Mouse (Mus musculus): ENCODE data around the gene 3110082I17Rik. TPM values are rescaled to one million over a fixed set of nuclear protein-coding genes. Genes with fewer than 3 reads are reported as not detected.

The 3110082I17Rik gene
- polyA plus RNA-seq, 1 experiment from 2014 or later, result 34.1 TPM

DNA sequence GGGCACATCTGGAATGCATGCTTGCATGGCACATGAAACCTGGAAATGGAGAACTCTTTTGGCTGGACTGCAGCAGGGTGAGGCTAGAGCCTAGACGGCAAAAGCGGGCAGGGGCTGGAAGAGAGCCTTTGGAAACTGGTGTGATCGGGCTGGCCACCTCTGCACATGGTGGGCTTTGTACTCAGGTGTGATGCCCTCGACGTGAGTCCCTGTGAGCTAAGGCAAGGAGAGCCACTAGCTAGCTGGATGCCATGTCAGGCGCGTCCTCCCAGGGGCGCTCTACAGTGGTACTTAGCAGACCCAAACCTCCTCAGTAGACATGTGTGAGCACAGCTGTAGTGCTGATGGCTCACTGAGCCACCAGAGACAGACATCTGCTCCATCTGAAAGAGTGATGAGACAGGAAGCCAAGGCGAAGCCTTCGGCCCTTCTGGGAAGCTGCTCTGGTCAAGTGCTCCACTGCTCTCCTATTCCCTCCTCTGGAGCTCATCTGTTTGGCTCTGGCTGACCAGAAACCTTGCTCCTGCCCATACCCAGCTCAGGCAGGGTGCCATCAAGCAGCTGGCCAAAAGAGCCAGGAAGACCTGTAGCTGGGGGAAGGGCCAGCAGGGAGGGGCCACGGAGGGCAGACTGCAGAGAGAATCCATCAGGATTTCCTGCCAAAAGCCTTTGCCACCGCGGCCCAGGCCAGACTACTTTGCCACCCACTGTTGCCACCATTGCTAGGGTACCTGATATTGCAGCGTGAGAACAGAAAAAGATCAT lies 53.0 kb downstream of the 3110082I17Rik start:
- 88% methylated on average over 14 of the region's 14 CpGs for WGBS
- DNase-seq (ENCODE audit: low spot score, missing footprints), result no peak
- ATAC-seq (ENCODE audit: low FRiP score), result no peak
- no peaks in the 10 kb centered on the region for H3K9me3 ChIP-seq (ENCODE audit: control insufficient read depth, low read length)
- H3K27ac ChIP-seq (ENCODE audit: low read depth, low read length), result no peak overlapping the region
- H3K9ac ChIP-seq (ENCODE audit: low read length), result no peak overlapping the region
- H3K27me3 ChIP-seq (ENCODE audit: control insufficient read depth, insufficient read depth, low read length), result no peaks in the 10 kb centered on the region
- H3K4me1 ChIP-seq (ENCODE audit: control insufficient read depth, insufficient read depth, low read length), result no peaks in the 10 kb centered on the region
- no peak overlapping the region for H3K4me2 ChIP-seq
- H3K4me3 ChIP-seq (ENCODE audit: low read depth, low read length), result no peak overlapping the region
- H3K36me3 ChIP-seq (ENCODE audit: control insufficient read depth, insufficient read depth, low read length), result no peaks in the 10 kb centered on the region

DNA sequence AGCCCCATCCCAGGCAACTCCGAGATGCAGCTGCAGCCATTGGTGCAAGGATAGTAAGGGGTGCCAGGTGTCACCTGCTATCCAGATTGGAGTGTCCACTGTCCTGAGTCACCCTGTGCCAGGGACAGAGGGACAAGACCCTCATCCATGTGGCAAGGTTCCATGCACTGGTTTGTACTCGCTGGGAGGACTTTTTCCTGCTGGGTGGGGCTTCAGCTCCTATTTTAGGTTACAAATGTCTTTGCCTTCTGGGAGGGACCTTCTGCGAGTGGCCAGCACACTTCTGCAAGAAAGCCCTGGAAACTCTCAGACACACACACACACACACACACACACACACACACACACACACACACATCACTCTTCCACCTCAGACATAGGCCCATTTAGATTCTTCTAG lies 54.4 kb downstream of the 3110082I17Rik start:
- H3K4me1 ChIP-seq (ENCODE audit: control insufficient read depth, insufficient read depth, low read length), result no peaks in the 10 kb centered on the region
- H3K36me3 ChIP-seq (ENCODE audit: control insufficient read depth, insufficient read depth, low read length), result no peaks in the 10 kb centered on the region
- no peak overlapping the region for H3K27ac ChIP-seq (ENCODE audit: low read depth, low read length)
- no peak overlapping the region for H3K9ac ChIP-seq (ENCODE audit: low read length)
- H3K4me3 ChIP-seq (ENCODE audit: low read depth, low read length), result no peak overlapping the region
- H3K27me3 ChIP-seq (ENCODE audit: control insufficient read depth, insufficient read depth, low read length), result no peaks in the 10 kb centered on the region
- 90% methylated on average over 3 of the region's 3 CpGs for WGBS
- DNase-seq (ENCODE audit: low spot score, missing footprints), result no peak
- H3K9me3 ChIP-seq (ENCODE audit: control insufficient read depth, low read length), result no peaks in the 10 kb centered on the region
- no peak for ATAC-seq (ENCODE audit: low FRiP score)
- H3K4me2 ChIP-seq, result no peak overlapping the region

DNA sequence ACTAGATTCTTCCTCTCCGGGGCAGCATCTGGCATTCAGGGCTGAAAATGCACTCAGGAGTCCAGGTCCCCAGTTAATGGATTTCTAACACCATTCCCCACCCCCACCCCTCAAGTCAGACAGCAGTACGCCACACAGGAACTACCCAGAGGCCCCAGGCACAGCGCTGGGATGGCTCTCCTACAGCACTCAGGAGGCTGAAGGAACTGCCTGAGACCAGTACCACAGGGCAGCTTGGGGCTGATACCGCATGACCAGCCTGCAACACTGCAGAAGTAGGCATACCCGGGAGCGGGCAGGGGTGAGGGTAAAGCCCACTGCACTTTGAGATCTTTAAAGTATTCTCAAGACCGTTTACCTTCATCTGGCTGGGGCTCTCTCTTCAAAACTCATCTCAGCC lies 54.8 kb downstream of the 3110082I17Rik start:
- Histone ChIP-seq H3K4me2 (no peak overlapping the region), H3K27ac (ENCODE audit: low read depth, low read length) (no peak overlapping the region), H3K4me3 (ENCODE audit: low read depth, low read length) (no peak overlapping the region), H3K9ac (ENCODE audit: low read length) (no peak overlapping the region), H3K27me3 (ENCODE audit: control insufficient read depth, insufficient read depth, low read length) (no peaks in the 10 kb centered on the region), H3K9me3 (ENCODE audit: control insufficient read depth, low read length) (no peaks in the 10 kb centered on the region), H3K36me3 (ENCODE audit: control insufficient read depth, insufficient read depth, low read length) (no peaks in the 10 kb centered on the region), H3K4me1 (ENCODE audit: control insufficient read depth, insufficient read depth, low read length) (no peaks in the 10 kb centered on the region)
- 80% methylated on average over 7 of the region's 7 CpGs for WGBS
- ATAC-seq (ENCODE audit: low FRiP score) (no peak), DNase-seq (ENCODE audit: low spot score, missing footprints) (no peak)

DNA sequence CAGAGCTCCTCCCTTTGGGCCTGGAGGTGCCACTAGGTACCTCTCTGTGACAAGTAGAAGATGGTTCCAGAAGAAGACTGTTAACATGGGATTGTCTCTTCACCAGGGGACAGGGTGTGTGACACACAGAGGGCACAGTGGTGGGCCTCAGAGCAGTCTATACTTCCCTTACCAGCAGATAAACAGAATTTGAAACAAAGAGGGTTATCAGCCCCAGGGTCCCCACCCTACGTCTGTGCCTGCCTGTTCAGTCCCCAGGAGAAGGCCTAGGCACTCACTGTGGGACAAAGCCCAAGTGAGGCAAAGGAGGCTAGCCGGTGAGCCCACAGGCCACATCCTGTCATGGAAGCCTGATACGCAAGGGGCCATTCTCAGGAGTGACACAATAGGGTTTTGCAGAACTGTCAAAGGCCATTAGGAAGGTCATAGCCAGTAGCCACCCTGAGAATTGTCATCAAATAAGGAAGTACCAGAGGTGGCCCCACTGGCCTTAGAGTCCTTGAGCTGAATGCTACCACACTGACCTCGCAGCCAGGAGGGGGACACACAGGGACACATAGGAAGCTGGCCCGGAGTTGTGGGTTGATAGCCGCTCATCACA lies 55.4 kb downstream of the 3110082I17Rik start, which contains the start of gene C130050O18Rik:
Gene C130050O18Rik, plus strand, starts transcription at position 480 of the 601 bp plus-strand sequence.
- DNase-seq (ENCODE audit: low spot score, missing footprints) (no peak), ATAC-seq (ENCODE audit: low FRiP score) (no peak)
- Histone ChIP-seq H3K9ac (ENCODE audit: low read length) (no peak within 1 kb of the TSS), H3K9me3 (ENCODE audit: control insufficient read depth, low read length) (no peaks in the 10 kb centered on the region), H3K36me3 (ENCODE audit: control insufficient read depth, insufficient read depth, low read length) (no peaks in the 10 kb centered on the region), H3K4me2 (no peak within 1 kb of the TSS), H3K27ac (ENCODE audit: low read depth, low read length) (no peak within 1 kb of the TSS), H3K4me3 (ENCODE audit: low read depth, low read length) (no peak within 1 kb of the TSS), H3K4me1 (ENCODE audit: control insufficient read depth, insufficient read depth, low read length) (no peaks in the 10 kb centered on the region), H3K27me3 (ENCODE audit: control insufficient read depth, insufficient read depth, low read length) (no peaks in the 10 kb centered on the region)
- WGBS, result 84% methylated on average over 6 of the region's 6 CpGs

DNA sequence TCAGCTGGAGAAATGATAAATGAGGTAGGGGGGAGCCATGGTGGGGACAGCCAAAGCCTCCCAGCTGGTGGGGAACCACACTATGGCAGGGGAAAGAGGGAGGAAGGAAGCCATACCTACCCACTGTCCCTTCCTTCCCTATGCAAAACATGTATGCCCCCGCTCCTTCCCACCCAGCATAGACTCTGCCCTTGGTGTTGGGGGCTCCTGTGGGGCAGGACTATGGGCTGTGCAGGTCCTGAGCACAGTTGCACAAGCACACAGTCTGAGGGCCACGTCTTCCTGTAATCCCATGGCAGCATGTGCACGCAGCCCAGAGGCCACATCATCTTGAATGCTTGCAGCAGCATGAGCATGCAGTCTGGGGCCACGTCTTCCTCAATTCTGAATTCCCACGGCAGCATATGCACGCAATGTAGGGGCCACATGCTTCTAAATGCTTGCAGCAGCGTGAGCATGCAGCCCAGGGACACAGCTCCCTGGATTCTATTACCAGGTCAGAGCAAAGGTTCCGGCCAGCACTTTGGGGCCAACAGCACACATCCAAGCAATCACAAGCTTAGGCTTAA lies 56.6 kb downstream of the 3110082I17Rik start:
- Histone ChIP-seq H3K9ac (ENCODE audit: low read length) (no peak overlapping the region), H3K4me3 (ENCODE audit: low read depth, low read length) (no peak overlapping the region), H3K27me3 (ENCODE audit: control insufficient read depth, insufficient read depth, low read length) (no peaks in the 10 kb centered on the region), H3K27ac (ENCODE audit: low read depth, low read length) (no peak overlapping the region), H3K9me3 (ENCODE audit: control insufficient read depth, low read length) (no peaks in the 10 kb centered on the region), H3K4me2 (no peak overlapping the region), H3K36me3 (ENCODE audit: control insufficient read depth, insufficient read depth, low read length) (no peaks in the 10 kb centered on the region), H3K4me1 (ENCODE audit: control insufficient read depth, insufficient read depth, low read length) (no peaks in the 10 kb centered on the region)
- WGBS, result 94% methylated on average over 8 of the region's 8 CpGs
- DNase-seq (ENCODE audit: low spot score, missing footprints) (no peak), ATAC-seq (ENCODE audit: low FRiP score) (no peak)

DNA sequence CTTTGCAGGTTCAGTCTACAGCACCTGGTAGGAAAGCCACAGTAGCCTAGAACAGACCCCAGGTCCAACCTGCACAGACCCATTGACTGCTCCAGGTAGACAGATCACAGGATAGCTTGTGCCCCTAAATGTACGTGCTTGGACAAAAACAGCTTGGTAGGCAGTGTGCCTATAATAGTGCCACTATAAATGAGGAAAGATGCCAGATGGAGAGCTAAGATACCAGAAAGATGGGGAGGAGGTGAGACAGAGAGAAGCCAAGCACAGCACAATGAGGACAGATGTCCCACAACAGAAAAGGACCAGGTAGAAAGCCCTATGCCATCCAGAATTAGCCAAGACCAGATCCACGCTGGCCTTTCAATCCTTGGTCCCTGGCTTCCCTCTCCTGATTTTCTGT lies 58.2 kb downstream of the 3110082I17Rik start:
- Histone ChIP-seq H3K4me2 (no peak overlapping the region), H3K4me3 (ENCODE audit: low read depth, low read length) (no peak overlapping the region), H3K36me3 (ENCODE audit: control insufficient read depth, insufficient read depth, low read length) (no peaks in the 10 kb centered on the region), H3K4me1 (ENCODE audit: control insufficient read depth, insufficient read depth, low read length) (no peaks in the 10 kb centered on the region), H3K27ac (ENCODE audit: low read depth, low read length) (no peak overlapping the region), H3K27me3 (ENCODE audit: control insufficient read depth, insufficient read depth, low read length) (no peaks in the 10 kb centered on the region), H3K9ac (ENCODE audit: low read length) (no peak overlapping the region), H3K9me3 (ENCODE audit: control insufficient read depth, low read length) (no peaks in the 10 kb centered on the region)
- 92% methylated on average over 2 of the region's 2 CpGs for WGBS
- DNase-seq (ENCODE audit: low spot score, missing footprints) (no peak), ATAC-seq (ENCODE audit: low FRiP score) (no peak)

DNA sequence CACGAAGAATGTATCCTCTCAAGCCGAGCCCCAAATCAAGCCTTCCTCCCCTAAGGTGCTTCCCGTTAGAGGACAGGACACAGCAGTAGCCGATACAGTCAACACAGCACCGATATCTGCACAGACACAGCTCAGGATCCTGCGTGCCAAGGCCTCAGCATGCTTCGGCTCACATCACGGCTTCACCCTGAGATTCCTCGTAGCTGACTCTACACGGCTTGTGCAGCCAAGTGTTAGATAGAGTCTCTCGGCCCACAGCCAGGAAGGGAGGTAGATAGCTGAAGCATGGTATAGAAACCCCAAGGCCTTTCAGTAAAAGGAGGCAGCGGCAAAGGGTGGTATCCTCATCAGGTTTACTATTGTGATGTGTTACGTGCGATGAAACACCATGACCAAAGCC lies 60.3 kb downstream of the 3110082I17Rik start:
- H3K27ac ChIP-seq (ENCODE audit: low read depth, low read length), result no peak overlapping the region
- 92% methylated on average over 14 of the region's 14 CpGs for WGBS
- H3K27me3 ChIP-seq (ENCODE audit: control insufficient read depth, insufficient read depth, low read length), result no peaks in the 10 kb centered on the region
- no peak overlapping the region for H3K4me2 ChIP-seq
- no peaks in the 10 kb centered on the region for H3K4me1 ChIP-seq (ENCODE audit: control insufficient read depth, insufficient read depth, low read length)
- no peak overlapping the region for H3K4me3 ChIP-seq (ENCODE audit: low read depth, low read length)
- no peak overlapping the region for H3K9ac ChIP-seq (ENCODE audit: low read length)
- ATAC-seq (ENCODE audit: low FRiP score), result no peak
- no peak for DNase-seq (ENCODE audit: low spot score, missing footprints)
- no peaks in the 10 kb centered on the region for H3K36me3 ChIP-seq (ENCODE audit: control insufficient read depth, insufficient read depth, low read length)
- H3K9me3 ChIP-seq (ENCODE audit: control insufficient read depth, low read length), result no peaks in the 10 kb centered on the region

DNA sequence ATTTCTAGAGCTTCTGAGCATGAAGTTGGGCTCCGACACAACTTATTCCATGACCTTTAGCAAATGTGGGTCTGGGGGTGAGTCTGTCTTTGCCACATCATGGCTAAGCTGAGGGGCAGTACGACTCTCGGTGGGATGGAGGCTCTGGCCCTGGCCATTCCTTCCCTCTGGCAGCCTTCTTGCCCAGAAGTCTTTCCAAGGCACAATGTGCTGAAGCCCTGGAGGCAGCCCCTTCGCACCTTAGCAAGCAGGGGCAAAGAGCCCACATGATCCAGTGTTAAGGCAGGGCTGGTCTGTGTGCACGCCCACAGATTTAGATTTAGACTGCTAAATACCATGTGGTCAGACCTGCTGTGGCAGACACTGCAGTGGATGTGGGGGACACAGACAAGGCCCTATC lies 61.5 kb downstream of the 3110082I17Rik start:
- Histone ChIP-seq H3K27me3 (ENCODE audit: control insufficient read depth, insufficient read depth, low read length) (no peaks in the 10 kb centered on the region), H3K9me3 (ENCODE audit: control insufficient read depth, low read length) (no peaks in the 10 kb centered on the region), H3K36me3 (ENCODE audit: control insufficient read depth, insufficient read depth, low read length) (no peaks in the 10 kb centered on the region), H3K4me3 (ENCODE audit: low read depth, low read length) (no peak overlapping the region), H3K9ac (ENCODE audit: low read length) (no peak overlapping the region), H3K4me2 (no peak overlapping the region), H3K4me1 (ENCODE audit: control insufficient read depth, insufficient read depth, low read length) (no peaks in the 10 kb centered on the region), H3K27ac (ENCODE audit: low read depth, low read length) (no peak overlapping the region)
- ATAC-seq (ENCODE audit: low FRiP score) (peak; percentile 24; the same call in 1 of the 2 replicates), DNase-seq (ENCODE audit: low spot score, missing footprints) (no peak)
- 85% methylated on average over 5 of the region's 5 CpGs for WGBS

Data from midbrain, embryonic 11.5 days (tissue).